Mouse (Mus musculus) layer of hippocampus, adult 11-12 months (tissue): Measurements from ENCODE around the gene Slc12a6.

Experiments used
- DNase-seq: peaks from one replicate; pipeline ENCODE4 v3.0.0; 2022; ENCODE audit warnings: low spot score

Gene Slc12a6

GRCm38 (mm10) chr2:112265448-112266241 is at the start of gene Slc12a6:
Slc12a6 (plus strand) TSS chr2:112265825.
- peak; percentile 92 for DNase-seq

DNA sequence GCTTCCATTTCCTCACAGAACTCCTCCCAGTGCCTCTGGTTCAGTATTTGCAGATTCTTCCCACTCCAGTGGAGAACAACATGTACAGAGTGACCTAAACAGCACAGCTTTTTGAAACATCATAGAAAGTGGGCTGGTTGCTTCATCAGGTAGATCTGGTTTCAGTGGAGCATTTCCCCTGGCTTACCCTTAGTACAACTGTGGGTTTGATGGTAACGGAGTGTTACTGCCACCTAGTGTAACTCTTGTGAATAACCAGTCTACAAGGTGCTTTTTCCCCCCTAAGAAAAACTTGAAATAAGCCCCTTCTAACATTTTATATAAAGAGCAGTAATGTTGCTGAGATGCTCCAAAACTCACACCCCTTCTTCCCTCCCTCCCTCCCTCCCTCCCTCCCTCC is 49.6 kb upstream of the Slc12a6 start:
- DNase-seq, result peak; percentile 30

- no peak for DNase-seq
Measured at GRCm38 (mm10) chr2:112217614-112218013, 48.0 kb upstream of the Slc12a6 start.

DNA sequence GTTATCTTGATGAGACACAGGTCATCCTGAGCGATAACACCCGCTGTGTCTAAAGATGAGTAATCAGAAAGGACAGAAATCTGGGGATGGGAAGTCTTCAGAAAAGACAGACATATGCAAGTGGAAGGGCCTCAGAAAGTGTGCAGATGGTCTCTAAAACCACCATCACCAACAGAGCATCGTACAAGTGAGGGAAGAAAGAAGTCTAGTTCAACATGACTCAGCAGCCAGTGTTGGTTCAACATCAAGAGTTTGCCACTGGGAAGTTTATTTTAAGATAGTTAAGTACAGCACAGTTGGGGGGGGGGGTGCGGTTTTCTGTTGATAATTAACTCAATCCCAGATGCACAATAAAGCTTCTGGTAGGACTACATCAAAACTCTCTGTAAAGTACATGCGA is 44.7 kb upstream of the Slc12a6 start:
- DNase-seq, result no peak

GRCm38 (mm10) chr2:112222607-112223006 is 43.0 kb upstream of the Slc12a6 start:
- no peak for DNase-seq

DNA sequence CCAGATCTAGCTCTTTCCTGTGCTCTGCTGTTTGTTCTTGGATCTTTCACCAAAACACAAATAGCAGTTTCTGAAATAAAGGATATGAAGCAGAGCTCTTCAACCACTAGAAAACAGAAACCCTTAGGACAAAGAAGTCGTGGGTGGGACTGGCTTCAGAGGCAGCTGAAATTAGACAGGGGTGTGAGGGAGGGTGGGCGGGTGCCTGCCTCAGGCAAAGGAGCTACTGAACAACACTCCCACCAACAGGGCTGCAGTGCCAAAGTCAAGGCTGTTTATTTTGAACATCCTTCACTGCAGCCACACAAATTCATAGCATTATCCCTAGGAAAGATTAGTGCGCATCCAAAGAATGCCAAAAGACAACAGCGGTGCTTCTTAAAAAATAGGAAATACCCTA is 41.3 kb upstream of the Slc12a6 start:
- DNase-seq, result no peak

DNA sequence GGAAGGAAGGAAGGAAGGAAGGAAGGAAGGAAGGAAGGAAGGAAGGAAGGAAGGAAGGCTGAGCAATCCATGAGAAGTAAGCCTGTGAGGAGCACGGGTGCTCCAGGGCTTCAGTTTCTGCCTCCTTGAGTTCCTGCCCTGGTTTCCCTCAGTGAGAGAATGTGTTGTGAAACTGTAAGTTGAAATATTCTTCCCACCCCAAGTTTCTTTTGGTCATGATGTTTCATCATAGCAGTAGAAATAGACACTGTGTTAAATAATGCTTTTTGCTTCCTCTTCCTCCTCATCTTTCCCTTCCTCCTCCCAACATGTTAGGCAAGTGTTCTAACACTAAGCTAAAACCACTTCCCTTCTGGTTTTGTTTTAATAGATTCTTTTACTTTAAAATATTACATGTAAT is 33.0 kb upstream of the Slc12a6 start:
- no peak for DNase-seq

GRCm38 (mm10) chr2:112236620-112237019 is 29.0 kb upstream of the Slc12a6 start:
- no peak for DNase-seq

- no peak for DNase-seq
Measured at GRCm38 (mm10) chr2:112238006-112238405, 27.6 kb upstream of the Slc12a6 start.

- DNase-seq, result peak; percentile 90
Measured at GRCm38 (mm10) chr2:112239212-112239934, 26.3 kb upstream of the Slc12a6 start, which contains the start of gene Lpcat4. Lpcat4 (plus strand) TSS chr2:112239468.

DNA sequence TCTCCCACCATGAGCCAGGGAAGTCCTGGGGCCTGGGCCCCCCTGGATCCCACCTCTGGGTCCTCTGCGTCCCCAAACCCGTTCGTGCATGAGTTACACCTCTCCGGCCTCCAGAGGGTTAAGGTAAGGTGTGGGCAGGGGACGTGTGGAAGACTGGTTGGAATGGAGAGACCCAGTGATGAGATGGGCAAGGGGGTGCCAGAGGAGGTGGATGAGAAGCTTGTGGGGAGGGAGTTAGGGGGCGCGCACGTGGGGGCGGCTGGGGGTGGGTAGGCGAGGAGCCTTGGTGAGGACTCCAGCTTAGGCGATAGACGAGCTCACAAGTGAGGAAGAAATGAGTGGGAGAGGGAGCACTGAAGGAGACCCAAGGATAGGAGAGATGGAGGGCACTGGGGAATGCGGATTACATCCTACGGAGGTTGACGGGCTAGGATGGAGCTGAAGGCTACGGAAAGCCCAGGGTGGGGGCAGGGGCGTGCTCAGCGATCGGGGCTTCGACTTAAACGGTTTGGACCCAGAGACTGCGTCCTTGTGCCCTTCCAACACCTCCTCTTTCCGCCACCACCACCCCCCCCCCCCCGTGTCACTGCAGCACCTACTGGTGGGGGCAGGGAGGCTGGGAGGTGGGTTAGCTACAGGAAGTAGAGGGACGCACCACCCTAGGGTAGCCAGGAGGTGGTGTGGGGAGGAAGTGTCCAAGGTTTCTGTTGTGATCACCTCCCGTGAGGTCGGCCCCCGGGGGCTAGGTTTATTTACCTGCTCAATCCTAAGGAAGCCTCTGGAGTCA is 25.5 kb upstream of the Slc12a6 start:
- peak; percentile 39 for DNase-seq

GRCm38 (mm10) chr2:112241787-112242186 is 23.8 kb upstream of the Slc12a6 start:
- DNase-seq, result no peak

DNA sequence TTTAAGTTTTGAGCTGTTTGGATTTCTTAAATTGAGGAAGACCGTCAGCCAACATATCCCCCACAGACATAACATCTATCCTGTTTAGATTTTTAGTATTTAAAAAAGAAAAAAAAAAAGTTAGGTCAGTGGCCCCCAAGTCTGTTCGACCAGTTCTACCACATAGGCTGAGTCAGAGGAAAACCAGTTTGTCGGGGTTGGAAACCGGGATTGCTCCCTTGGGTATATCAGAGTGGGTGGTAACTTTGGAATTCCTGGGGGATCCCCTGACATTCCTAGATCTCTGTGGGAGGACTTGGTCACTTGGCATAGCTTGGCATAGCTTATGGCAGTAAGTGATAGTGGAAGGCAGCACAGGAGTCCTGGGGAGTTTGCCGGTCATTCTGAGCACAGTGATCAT is 20.3 kb upstream of the Slc12a6 start:
- DNase-seq, result no peak

DNA sequence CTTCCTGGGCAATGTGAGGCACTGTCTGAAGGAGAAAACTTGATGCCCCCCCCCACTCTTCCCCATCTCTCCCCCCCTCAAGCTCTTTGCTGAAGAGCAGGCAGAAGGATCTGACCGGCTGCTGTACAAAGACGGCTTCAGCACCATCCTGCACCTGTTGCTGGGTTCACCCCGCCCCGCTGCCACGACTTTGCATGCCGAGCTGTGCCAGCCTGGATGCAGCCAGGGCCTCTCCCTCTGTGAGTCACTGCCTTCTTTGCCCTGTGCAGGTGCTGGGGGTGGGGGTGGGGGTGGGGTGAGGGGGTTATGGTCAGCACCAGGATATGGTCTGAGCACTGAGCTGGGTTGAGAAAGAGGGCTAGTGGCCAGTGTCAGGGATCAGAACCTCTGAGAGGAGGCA is 19.4 kb upstream of the Slc12a6 start:
- no peak for DNase-seq

DNA sequence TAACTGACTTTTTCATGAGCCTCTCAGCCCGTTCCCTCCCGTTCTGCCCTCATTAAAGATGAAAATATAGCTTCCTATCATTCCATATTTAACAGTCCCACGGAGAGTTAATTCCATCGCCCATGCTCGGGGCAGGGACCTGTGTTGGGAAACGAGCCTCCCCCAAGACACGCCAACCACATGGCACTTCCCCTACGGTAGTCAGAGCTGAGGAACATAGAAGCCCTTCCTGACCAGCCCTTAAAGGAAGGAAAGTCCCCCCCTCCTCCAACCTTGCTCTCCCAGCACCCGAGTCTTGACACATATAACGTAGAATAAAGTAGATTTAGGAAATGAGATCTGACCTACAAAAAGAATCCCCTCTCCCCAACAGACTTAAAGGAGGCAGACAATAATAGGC is 18.3 kb upstream of the Slc12a6 start:
- DNase-seq, result no peak

DNA sequence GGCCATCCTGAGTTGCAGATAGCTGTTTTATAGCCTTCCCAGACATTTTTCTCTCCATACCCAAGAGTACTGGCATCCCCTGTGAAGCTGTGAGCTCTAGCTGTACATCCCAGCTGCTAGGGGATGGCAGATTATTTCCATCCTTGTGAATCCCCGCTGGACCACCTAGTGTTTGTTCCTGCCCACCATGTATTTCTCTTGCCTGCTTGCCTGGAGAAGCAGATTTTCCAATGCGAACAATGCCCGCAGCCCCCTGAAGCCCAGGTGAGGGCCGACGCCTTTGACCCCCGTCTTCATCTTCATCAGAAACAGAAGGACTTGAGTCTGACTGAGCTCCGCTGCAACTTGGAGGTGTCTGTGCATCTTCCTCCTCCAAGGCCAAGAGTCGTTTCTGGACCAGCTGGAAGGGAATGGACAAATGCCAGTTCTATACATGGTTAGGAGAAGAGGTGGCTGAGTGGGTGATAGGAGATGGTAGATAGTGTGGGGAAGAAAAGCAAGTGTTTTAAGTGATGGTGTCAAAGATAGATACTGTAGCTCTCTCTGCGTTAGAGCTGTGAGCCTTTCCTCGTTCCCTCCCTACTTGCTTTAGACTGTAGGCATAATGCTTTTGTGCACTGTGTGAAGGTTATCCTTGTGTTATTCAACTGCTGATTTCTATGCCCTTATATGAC is 15.7 kb upstream of the Slc12a6 start:
- DNase-seq, result no peak

- DNase-seq, result no peak
Measured at GRCm38 (mm10) chr2:112254675-112255515, 10.7 kb upstream of the Slc12a6 start.

DNA sequence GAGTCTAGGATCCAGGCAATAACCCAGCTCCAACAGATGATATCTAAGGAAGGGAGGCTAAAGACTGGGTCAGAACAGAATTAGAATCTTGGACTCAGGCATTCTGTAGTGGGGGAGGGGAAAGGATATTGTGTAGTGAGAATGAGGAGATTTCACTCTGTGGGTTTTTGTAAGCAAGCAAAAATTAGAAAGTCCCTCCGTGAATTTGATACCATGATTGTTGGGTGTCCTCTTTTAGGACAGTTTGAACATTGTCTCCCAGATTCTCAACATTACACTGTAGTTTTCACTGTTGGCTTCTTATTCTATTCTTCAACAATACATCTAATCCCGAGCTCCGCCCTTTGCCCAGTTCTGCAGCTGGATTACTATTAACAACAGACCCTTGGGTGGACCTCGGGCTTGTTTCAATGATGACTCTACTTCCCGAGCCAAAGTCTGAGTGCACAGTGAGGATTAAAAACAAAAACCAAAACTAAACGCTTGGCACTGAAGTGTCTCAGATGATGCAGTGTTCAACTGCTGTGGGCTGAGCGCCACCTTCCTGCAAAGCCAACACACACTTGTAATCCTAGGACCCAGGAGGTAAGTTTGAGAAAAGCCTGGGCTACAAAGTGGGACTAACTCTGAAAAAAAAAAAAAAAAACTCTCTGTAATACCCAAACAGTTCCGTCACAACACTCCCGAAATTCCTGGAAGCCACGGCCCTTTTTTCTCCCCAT is 6.2 kb upstream of the Slc12a6 start, which contains the start of gene Nutm1:
Gene Nutm1 (minus strand): TSS at position 51 of the 722 bp plus-strand sequence.
- DNase-seq, result no peak

DNA sequence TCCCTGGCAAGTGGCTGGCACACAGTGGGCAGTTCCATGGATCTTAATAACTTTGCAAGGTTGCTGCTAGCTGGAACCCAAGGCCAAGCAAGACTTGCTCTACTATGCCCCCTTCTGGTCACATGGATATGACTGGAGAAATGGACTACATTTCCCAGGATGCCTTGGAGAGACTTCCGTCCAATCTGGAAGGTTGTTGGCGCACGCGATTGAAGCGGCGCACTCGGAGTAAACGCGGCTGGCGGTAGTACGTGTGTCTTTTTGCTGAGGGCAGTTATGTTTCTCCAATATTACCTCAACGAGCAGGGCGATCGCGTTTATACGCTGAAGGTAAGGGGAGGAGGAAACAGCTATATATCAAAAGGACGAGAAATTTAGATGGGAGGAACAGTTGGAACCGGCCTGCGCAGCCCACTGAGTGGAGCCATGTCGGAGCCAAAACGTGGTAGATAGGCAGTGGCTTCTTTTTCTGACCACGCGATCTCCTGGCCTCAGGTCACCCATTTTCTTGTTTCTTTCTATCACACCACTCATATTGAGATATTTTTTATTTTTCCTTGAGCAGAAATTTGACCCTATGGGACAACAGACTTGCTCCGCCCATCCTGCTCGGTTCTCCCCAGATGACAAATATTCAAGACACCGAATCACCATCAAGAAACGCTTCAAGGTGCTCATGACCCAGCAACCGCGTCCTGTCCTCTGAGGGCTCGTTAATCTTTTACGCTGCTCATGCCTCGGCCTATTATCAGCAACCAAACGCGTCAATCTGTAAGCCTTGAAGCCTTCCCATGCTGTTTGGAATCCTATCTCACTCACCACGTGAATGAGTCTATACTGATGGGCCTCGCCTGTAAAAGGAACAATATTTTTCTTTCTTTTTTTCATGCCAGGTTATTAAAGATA is 3.6 kb upstream of the Slc12a6 start, which contains the start of gene Nop10:
Gene Nop10 (plus strand): TSS at position 179 of the 906 bp plus-strand sequence.
- DNase-seq, result peak; percentile 92
